Mouse (Mus musculus) embryo, embryonic 10.5 days (tissue): ENCODE results near the gene Atl1.

ENCODE experiments used
- DNase-seq: peaks from one replicate; pipeline ENCODE4 v3.0.0-alpha.2; 2015; ENCODE audit warnings: low spot score

Gene Atl1

DNA sequence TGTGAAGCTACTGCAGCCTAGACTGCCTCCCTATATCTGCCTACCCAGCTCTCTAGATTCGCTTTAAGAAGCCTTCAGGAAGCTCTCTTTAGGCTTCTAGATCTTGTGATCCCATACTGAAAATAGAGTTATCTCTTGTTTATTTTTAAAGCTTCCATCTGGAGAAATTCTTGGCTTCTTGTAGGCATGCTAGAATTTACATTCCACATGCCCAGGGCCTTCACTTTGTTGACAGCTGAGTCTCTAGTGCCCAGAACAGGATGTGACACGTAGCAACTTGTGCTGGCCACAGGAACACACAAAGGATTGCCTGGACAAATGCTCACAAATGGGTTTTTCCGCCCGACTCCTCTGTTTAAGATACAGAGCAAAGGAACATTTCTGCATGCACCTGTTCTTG lies 123.5 kb downstream of the Atl1 start:
- DNase-seq = no peak
